Mouse (Mus musculus): ENCODE measurements around the gene Tmem246. TPM values are rescaled to one million over a fixed set of nuclear protein-coding genes. Genes with fewer than 3 reads are reported as not detected.
A peak's percentile ranks its signal among the peaks of the same experiment; 100 is the strongest.
"Not testable (repeated sequence)": the region's sequence is repeated elsewhere in the genome, so short reads cannot be mapped to it uniquely, and the experiment has no call there.

Tmem246 gene
- 10 to 100 TPM; 14.6 to 18.7 TPM for total RNA-seq (2021)
- long read RNA-seq, experiment 1, transcript Tmem246-202 (2 exons, 748 nt) = major isoform, 9 of 25 reads
- long read RNA-seq, experiment 1, transcript Tmem246-201 (2 exons, 2,989 nt) = minor isoform, 8 of 25 reads
- long read RNA-seq, experiment 1, partial matches to known transcripts = 0 of 25 reads
- long read RNA-seq, experiment 1, other reads (novel, unspliced or antisense) = 8 of 25 reads
- long read RNA-seq, experiment 2, transcript Tmem246-201 (2 exons, 2,989 nt) = minor isoform, 9 of 46 reads
- long read RNA-seq, experiment 2, transcript Tmem246-202 (2 exons, 748 nt) = major isoform, 26 of 46 reads
- long read RNA-seq, experiment 2, partial matches to known transcripts = 0 of 46 reads
- long read RNA-seq, experiment 2, other reads (novel, unspliced or antisense) = 11 of 46 reads

DNA sequence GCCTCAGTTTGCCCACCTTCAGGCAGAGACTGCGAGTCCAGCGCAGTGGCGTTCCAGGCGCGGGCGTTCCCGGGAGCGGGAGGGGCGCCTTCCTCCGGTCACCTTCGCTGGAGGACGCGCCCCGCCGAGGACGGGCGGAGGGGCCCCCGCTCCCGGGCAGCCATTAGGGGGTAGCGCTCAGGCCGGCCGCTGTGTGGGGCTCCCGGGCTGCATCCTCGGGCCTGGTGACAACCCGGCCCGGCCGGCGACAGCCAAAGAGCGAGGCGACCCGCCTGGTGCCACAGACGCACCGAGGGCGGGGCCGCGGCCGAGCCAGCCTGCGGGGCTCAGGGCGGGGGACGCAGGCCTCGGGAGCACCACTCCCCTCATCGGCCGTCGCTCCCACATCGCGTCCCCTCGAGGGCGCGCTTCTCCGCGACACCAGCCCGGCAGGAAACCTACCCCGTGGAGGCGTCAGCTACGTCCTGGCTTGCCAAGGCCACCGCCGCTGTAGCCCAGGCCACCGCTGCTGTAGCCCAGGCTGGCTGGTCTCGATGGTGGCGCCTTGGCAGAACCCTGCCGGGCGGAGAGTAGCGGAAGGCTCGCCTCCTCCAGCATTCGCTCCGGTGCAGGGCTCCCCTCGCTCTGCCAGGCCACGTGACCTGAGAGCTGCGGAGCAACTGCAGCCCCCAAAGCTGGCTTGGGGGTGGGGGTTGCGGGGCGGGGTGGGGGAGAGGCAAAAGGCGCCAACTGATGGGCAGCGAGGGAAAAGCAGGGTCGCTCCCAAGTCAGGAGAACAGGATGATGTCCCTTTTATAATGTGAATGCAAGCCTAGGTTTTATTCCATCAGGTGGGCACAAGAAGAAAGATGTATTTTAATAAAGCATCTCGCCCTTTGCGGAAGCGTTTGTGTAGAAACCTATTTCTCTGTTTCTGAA, at the start of gene Tmem246:
Gene Tmem246, minus strand, starts transcription at position 694 of the 918 bp plus-strand sequence.
- peak; percentile 77 for DNase-seq

DNA sequence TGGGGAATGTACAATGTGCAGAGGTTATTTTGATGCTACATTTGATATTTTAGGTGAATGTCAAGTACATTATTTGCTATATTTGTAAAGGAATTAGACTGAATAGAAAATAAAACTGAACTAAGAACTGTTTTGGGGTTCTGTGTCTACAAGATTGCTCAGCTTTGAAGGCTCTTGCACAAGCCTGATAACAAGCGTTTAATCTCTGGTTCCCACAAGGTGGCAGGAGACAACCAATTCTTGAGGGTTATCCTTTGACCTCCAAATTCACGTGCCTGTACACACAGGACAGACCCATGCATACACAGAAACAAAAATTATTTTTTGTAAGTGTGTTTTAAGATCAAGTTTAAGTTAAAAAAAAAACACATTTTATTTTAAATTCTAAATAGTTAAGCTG, 42.2 kb upstream of the Tmem246 start:
- no peak for DNase-seq

DNA sequence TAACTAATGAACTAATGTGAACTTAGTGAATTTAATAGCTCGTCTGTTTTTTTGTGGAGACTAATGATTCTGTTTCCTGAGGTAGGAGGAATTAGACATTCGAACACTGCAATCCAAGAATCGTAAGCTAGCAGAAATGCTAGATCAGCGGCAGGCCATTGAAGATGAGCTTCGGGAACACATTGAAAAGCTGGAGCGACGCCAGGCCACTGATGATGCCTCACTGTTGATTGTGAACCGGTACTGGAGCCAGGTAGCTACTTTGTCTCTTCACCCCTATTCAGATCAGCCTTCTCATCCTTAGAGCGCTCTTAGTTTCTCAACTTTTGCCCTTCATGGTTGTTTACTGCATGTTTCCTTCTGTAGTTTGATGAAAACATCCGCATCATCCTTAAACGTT, 40.1 kb upstream of the Tmem246 start:
- DNase-seq = no peak

DNA sequence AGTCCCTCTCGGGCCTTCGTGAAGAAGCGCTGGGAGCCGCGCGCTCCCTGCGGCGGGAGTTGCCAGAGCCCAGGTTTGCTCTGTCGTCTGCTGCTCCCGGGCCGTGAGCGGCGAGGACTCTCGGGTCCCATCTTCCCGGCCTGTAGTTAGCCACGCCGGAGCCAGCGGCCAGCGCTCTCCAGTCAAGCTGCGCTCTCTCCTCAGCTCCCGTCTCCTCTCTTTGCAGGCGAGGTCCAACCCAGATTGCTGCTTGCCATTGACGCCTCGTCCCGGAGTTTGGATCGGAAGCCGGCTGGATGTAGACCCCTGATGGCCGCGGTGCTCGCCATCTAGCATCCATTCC, 34.4 kb upstream of the Tmem246 start:
- DNase-seq = no peak

DNA sequence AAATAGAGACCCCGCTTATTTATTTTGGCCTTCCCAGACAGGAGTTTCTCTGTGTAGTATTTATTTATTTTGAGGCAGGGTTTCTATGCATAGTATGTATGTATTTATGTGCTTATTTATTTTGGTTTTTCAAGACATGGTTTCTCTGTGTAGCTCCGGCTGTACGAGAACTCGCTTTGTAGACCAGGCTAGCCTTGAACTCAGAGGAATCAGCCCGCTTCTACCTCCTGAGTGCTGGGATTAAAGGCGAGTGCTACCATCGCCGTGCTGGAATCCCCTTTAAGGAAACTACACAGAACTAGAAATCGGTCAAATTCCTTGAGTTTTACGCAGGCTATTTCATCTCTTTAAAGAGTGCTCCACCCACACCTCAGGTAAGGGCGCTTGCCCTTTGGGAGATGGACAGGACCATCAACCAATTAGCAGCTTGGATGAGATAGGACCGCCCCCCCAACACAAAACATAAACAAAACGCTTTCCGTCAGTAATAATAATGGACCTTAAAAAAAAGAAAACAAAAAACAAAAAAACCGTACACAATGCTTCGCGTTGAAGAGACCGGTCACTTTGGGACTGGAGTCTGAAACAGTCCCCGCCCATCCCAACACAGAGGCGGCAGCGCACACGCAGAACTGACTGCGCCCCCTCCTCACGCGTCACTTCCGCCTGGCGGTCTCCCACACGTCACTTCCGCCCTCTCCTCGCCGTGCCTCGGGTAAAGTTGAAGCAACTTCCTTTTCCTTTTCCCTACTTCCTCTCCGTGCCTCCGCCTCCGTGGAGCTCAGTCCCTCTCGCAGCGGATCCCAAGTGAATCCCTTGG, 33.9 kb upstream of the Tmem246 start, which contains the start of gene Rnf20:
Gene Rnf20, plus strand, starts transcription at position 688 of the 820 bp plus-strand sequence.
- DNase-seq = peak; percentile 96

DNA sequence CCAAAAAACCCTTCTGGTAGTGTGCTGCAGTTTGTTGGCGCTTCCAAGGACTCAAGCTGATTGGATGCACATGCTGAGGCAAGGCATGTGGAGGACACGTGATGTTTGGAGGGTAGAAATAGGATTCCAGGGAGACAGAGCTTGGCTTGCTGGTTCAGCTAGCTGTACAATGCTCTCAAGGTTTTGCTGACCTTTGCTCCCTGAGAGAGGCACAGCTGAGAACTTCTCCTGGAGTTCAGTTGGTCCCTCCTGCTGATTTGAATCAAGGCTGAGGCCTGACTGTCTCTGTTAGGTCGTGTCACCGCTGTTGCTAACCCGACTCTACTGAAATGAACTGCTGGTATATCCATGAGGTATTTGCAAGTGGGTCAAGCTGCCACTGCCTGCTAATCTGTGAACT, 31.3 kb upstream of the Tmem246 start:
- no peak for DNase-seq

DNA sequence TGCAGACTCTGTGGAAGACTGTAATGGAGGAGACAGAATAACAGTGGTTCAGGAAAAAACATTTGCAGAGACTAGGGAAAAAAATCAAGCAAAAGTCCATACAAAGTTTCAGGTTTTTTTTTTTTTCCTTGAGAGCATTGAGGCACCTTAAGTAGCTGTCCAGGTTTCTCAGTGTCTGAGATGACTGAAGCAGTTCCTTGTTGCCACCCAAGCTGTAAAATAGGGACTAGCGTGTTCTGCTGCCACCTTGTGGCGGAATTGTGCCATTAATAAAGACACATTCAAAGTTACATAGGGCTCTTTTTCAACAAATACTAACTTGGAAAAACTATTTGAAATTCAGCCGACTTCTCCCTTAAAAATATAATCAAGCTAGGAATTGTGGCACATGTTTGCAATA, 29.3 kb upstream of the Tmem246 start:
- DNase-seq = peak; percentile 78

DNA sequence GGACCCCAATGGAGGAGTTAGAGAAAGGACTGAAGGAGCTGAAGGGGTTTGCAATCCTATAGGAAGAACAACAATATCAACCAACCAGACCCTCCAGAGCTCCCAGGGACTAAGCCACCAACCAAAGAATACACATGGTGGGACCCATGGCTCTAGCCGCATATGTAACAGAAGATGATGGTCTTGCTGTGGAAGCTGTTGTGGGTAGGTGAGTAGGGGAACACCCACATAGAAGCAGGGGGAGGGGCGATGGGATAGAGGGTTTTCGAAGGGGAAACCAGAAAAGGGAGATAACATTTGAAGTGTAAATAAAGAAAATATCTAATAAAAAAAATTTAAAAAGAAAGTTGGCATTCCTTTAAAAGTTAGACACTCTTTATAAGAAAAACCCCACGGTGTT, 27.3 kb upstream of the Tmem246 start:
- DNase-seq = not testable (repeated sequence)

DNA sequence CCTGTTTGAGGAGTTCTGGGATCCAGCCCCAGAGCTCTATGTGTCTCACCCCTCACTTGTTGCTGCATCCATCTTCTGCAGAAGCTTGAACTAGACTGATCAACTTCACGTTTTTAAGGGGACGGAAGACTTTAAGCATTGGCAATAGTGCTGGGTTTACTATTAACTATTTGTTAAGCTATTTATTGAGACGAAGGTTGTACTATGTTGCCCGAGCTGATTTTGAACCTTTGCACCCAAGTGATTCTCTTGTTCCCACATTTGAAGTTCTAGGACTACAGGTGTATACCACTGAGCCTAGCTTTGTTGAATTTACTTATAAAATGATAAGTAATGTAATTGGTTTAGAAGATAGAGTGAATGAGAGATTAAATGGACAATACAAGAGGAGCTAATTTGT, 26.2 kb upstream of the Tmem246 start:
- DNase-seq = no peak

DNA sequence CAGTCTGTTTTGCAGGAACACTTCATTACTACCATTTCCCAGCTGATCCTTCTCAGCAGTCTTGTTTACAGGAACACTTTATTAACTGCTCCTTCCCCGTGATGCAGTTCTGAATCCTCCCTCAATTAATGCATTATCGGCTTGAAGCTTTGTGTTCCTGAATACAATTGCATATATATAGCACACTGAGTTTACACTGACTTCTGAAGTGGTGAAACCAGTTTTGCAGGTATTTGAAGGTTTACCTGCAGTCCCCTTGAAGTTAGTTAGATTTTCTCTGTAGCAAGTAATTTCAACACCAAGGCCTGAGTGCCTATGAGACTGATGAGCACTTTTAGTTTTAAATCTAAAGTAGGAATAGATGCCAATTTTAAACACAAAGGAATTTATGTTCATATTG, 24.6 kb upstream of the Tmem246 start:
- DNase-seq = no peak

DNA sequence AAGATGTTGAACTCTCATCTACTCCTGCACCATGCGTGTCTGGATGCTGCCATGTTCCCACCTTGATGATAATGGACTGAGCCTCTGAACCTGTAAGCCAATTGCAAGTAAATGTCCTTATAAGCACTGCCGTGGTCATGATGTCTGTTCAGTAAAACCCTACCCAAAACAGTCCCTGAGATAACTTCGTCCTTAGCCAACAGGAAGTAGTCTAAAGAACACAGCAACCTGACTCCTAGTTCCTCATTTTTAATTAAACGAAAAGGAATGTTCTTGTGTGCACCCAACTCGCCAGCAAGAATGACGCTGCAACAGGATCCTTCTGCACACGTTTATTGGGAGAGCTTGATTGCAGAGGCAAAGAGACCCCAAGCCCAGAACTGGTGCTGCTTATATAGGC, 22.2 kb upstream of the Tmem246 start:
- not testable (repeated sequence) for DNase-seq

DNA sequence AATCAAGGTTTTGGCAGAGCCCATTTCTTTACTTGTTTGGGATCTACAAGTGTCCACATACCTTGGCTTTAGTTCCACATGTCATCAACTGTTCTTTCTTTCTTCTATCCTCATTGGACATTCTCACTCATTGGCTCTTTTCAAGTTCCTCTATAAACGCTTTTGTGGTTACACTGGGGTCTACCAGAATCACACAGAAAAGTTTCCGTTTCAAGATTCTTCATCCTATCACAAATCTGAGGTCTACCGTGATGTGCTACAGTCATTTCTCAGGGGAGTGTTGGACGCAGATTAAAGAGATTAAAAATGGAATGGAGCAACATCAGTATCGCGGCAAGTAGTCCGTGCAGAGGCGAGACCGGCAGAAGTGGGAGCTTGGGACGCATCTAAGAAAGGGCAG, 19.2 kb upstream of the Tmem246 start:
- DNase-seq = no peak

DNA sequence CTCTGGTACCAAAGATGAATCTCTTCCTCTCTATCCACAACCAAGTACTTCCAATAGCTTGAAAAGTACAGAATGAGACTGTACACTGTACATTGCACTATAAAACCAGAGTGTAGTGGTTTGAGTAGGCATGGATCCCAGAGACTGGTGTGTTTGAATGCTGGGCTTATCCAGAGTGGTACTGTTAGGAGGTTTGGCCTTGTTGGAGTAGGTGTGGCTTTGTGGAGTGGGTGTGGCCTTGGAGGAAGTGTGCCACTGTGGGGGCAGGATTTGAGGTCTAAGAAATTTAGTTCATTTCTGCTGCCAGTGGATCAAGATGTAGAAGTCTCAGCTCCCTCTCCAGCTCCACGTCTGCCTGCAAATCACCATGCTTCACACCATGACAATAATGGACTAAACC, 7.8 kb upstream of the Tmem246 start:
- no peak for DNase-seq

DNA sequence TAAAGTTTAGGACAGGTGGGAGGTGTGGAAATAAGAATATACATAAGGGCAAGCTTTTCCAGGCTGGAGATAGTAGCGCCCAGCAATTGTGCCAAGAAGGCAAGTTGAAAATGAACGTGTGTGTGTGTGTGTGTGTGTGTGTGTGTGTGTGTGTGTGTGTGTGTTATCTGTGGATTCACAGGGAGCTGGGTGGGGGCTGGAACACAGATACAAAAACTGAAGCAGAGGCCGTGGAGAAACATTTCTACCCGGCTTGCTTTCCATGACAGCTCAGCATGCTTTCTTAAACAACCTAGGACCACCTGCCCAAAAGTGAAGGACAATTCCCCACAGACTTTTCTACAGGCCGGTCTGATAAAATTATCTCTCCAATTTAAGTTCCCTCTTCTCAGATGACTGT, 6.9 kb upstream of the Tmem246 start:
- DNase-seq = no peak

DNA sequence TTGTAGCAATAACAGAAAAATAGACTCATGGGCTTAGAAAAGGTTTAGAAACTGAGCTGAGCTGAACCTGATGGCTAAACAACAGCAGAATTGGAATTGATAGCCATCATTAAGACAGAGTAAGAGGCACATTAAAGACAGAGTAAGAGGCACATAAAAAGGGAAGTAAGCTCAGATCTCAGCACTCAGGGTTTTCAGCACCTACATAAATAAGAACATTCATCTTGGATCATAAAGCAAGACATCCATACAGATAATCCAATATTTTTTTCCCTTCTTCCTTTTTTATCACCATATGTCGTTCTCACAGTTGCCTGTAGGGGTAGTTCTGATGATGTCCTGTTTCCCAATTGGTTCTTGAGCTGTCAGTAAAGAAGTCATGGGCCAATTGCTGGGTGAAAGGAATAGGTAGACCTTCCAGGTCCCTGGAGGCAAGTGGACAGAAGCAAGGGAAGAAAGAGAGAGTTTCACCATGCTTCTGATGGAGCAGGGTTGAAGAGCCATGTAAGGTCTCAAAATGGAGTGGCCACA, 6.4 kb upstream of the Tmem246 start:
- DNase-seq = no peak

DNA sequence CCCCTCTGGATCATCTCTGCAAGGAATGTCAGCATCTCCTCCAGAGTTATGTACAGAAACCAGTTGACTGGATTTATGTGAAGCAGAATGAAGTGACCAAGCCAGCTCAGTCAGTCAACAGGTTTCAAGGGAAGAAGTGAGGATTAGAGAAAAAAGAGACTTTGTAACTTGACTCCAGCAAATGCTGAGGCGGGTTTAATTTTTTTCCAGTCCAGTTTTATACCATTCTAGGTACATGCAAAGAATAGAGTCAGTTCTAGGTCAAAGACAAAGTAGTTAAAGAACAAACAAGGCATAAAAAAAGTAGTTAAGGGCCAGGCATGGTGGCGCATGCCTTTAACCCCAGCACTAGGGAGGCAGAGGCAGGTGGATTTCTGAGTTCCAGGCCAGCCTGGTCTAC, 5.5 kb upstream of the Tmem246 start:
- no peak for DNase-seq

DNA sequence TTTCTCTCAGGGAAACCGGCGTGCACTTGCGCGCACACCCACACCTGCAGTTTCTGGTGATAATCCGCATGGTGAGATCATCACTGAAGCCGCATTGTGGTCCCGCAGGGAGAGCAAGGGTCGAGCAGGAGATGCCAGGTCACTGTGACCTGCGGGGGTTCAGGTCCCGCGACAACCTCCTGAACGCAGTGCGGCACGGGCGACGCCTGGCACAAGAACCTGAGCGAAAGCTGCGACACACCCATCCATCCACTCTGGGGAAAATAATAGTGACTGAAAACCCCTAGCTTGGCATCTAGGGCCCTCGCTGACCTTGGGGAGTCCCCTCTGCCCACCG, 862 bp downstream of the Tmem246 start:
- DNase-seq = no peak

DNA sequence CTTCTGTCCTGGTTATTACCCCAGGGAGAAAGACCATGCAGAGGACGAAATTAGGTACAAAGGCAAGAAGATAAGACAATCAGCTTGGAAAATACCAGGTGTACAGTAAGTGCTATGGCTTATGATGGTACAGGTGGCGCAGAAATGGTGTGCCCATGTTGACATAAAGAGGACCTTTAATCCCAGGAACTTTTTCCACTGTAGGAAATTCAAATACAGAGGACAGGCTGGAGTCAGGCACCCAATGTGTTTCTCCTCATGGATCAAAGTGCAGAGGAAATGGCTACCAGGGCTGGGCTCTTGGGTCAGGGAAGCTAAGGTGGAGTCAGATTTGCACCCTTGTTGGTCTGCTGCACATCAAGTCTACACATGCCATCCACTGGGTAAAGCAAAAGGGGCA, 7.5 kb downstream of the Tmem246 start:
- DNase-seq = no peak

DNA sequence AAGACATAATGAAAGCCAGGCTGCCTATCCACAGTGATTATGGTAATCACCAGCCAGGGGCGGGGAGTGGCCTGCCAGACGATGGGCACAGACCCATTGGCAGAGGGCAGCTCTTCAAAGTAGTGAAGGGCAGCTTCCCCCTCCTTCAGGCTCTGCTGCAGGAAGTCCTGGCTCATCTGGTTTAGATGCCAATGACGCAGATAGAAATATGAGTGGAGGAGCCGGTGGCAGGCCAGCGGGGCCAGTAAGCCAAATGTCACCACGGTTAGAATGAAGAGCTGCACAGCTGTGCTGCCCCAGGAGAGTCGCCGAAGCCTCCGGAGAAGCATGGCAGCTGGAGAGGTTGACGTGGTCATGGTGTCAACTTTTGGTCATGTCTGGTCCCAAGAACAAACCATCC, 10.9 kb downstream of the Tmem246 start:
- no peak for DNase-seq

DNA sequence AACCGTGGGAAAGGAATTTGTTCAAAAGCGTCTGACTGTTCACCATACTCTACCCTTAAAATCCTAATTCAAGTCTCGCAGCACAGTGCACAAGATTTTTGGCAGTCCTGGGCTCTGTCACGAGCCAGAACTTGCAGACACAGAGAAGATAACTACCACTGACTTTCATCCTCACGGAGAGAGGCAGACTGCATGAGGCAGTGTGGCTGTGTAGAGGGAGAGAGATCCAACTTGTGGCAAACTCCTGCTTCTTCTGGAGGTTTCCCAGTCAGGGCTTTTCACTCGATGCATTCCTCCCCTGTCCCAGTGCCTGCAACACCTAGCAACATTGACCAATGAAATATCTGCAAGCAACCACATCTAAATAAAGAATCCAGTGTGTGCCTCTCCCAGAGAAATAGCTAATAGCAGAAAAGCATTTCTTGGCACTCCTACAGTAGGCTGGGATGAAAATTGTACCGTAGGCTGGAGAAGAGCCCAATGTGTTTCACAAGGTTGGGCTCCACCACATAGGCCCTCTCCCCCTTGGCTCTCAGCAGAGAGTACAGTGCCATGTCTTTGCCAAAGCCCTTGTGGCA, 12.1 kb downstream of the Tmem246 start:
- DNase-seq = peak; percentile 19

DNA sequence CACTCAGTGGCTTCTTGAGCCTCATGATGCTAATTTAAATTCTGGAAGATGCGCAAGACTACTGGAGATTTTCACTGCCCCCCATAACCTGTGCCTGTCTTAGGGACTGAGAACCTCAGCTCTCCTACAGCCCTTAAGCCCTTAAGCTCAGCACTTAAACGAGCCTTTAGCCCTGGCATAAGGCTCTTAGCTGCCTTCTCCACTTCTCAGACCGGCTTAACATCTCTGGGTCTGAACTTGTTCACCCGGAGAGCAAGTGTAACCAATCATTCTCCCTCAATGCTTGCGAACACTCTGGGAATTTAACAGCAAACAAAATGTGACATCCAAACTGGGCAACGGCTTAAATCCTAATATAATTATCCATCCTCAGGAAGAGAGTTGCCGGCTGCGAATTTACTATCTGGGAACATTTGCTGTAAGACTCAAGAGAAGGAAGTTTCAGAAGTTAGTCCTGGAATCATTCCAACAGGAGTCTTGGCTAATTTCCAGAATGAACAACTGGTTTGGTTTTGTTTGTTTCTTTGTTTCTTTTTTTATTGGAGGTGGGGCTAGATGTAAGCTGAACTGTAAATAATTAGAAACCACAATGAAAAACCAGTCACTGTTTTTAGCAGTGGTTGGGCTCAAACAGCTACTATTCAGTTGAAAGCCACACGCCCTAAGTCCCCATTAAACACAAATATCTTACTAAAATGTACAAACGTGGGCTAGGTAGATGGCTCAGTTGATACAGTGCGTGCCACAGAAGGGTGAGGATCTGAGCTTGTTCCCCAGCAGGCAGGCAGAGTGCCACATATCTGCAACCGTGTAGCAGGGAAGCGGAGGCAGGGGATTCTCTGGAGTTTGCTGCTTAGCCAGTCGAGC, 13.5 kb downstream of the Tmem246 start:
- no peak for DNase-seq

Data from adrenal gland, postnatal 10 days (tissue).